Mouse (Mus musculus) heart, embryonic 11.5 days (tissue): Measurements from ENCODE around the gene Pbld2. TPM values are rescaled to one million over a fixed set of nuclear protein-coding genes. Genes with fewer than 3 reads are reported as not detected.

Source experiments
- ATAC-seq: fragments of 200-750 bp; cut with Nextera tagmentation; replicated peaks from 2 replicates; pipeline ENCODE4 v1.8.0; 2017; ENCODE audit warnings: moderate library complexity; ENCODE audit not compliant: insufficient number of reproducible peaks, low FRiP score, low TSS enrichment
- H3K27ac ChIP-seq: fragments of 300-500 bp; sonication (generic); 2 replicates; pipeline ENCODE4 v1.5.1; 2014; ENCODE audit warnings: mild to moderate bottlenecking, low read depth, low read length
- H3K27me3 ChIP-seq: fragments of 300-500 bp; sonication (generic); 2 replicates; pipeline ENCODE4 v1.6.1; 2014; ENCODE audit warnings: mild to moderate bottlenecking, low read length, mixed read lengths; ENCODE audit not compliant: control insufficient read depth, insufficient read depth
- H3K36me3 ChIP-seq: fragments of 300-500 bp; sonication (generic); 2 replicates; pipeline ENCODE4 v1.6.1; 2014; ENCODE audit warnings: mild to moderate bottlenecking, low read length, moderate library complexity, mixed read lengths; ENCODE audit not compliant: control insufficient read depth, insufficient read depth
- H3K4me1 ChIP-seq: fragments of 300-500 bp; sonication (generic); 2 replicates; pipeline ENCODE4 v1.6.1; 2014; ENCODE audit warnings: low read length; ENCODE audit not compliant: control insufficient read depth, insufficient read depth
- H3K4me2 ChIP-seq: fragments of 300-500 bp; sonication (generic); 2 replicates; pipeline ENCODE4 v1.6.1; 2014; ENCODE audit warnings: mild to moderate bottlenecking, moderate library complexity
- H3K4me3 ChIP-seq: fragments of 300-500 bp; sonication (generic); 2 replicates; pipeline ENCODE4 v1.5.1; 2014; ENCODE audit warnings: low read depth, low read length
- H3K9ac ChIP-seq: fragments of 300-500 bp; sonication (generic); 2 replicates; pipeline ENCODE4 v1.6.1; 2014; ENCODE audit warnings: mild to moderate bottlenecking, low read depth, low read length, moderate library complexity
- H3K9me3 ChIP-seq: fragments of 300-500 bp; sonication (generic); replicated peaks from 2 replicates; pipeline ENCODE4 v1.6.1; 2016; ENCODE audit warnings: low read length; ENCODE audit not compliant: control insufficient read depth
- WGBS: fragments of 180-500 bp; shearing (Covaris S2); extraction: QIAGEN DNeasy Blood & Tissue Kit; methylation state at CpG from one replicate; pipeline ENCODE4 v1.1.7; 2014; ENCODE audit not compliant: insufficient replicate concordance; 5-methylcytosine and 5-hydroxymethylcytosine counted together
- polyA plus RNA-seq: library from polyadenylated mRNA; unstranded; fragments of >200 nt; fragmentation: Nextera tagmentation; extraction: Ambion mirVana; gene quantifications from 2 replicates; pipeline ENCODE4 v1.2.1, GENCODE M21; 2014

Pbld2 gene
- polyA plus RNA-seq, 1 experiment from 2014 or later, result 0.67 TPM

DNA sequence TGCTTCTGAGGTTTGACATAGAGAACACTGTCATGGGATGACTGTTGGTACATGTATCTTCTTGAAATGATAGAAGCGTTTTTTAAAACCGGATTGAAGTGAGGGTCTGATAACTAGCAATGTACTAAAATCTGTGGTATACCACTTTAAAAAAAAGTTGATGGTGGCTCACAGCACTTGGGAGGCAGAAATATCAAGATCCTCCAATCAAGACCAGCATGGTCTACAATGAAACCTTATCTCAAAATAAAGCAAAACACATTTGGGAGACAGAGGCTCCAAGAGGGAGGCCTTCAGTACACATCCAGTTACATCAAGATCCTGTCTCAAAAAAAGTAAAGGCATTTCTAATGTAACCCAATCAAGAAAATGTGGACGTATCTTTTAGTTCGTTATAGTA is 2.4 kb upstream of the Pbld2 start:
- 0 out of 2 replicates have a peak, but pooled peaks cover 2% of the 10 kb centered on the region for H3K36me3 ChIP-seq
- H3K27me3 ChIP-seq, result no peaks in the 10 kb centered on the region
- peaks cover 13% of the 10 kb centered on the region for H3K4me1 ChIP-seq
- H3K9me3 ChIP-seq, result no peaks in the 10 kb centered on the region
- H3K9ac ChIP-seq, result peak overlapping the region; percentile 54; the same call in 1 of the 2 replicates
- H3K4me3 ChIP-seq, result peak overlapping the region; percentile 98
- 53% methylated on average over 4 of the region's 4 CpGs for whole genome bisulfite sequencing
- no peak overlapping the region for H3K27ac ChIP-seq
- ATAC-seq, result no peak
- peak overlapping the region; percentile 55 for H3K4me2 ChIP-seq

DNA sequence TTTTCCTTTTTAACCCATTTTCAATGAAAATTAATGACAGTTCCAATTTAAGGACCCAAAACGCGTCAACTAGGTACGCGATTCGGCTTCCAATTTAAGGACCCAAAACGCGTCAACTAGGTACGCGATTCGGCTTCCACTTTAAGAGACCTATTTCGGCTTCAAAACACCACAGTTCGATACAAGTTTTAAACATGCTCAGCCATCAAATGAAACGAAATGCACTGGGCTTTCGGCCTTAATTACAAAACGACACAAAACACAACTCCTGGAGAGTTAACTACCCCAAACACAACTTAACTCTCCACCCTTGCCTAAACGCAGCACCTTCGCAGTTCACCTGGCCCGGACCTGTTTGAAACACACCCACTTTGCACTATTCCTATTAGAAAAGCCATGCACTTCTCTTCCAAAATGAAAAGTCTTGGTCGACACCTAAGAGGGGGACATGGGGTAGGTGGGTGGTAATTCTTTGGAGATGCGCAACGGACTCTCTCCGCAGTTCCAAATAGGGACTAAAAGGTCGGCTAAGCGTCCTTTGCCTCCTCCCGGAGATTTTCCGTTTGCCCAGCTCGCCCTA is 1.5 kb upstream of the Pbld2 start:
- ATAC-seq, result no peak
- 0 out of 2 replicates have a peak, but pooled peaks cover 2% of the 10 kb centered on the region for H3K36me3 ChIP-seq
- peaks cover 13% of the 10 kb centered on the region for H3K4me1 ChIP-seq
- WGBS, result under 1% methylated on average over 27 of the region's 27 CpGs
- H3K9ac ChIP-seq, result peak overlapping the region; percentile 98
- peak overlapping the region; percentile 55 for H3K4me2 ChIP-seq
- peak overlapping the region; percentile 98 for H3K4me3 ChIP-seq
- peak overlapping the region; percentile 100 for H3K27ac ChIP-seq
- no peaks in the 10 kb centered on the region for H3K27me3 ChIP-seq
- H3K9me3 ChIP-seq, result no peaks in the 10 kb centered on the region

- Histone ChIP-seq H3K4me3 (peak overlapping the region; percentile 98), H3K9ac (peak overlapping the region; percentile 98), H3K27ac (peak overlapping the region; percentile 100), H3K9me3 (no peaks in the 10 kb centered on the region), H3K36me3 (no peaks in the 10 kb centered on the region), H3K4me2 (peak overlapping the region; percentile 55), H3K4me1 (peaks cover 13% of the 10 kb centered on the region), H3K27me3 (no peaks in the 10 kb centered on the region)
- under 1% methylated on average over 59 of the region's 68 CpGs for WGBS
- ATAC-seq, result peak; percentile 57
Measured at GRCm38 (mm10) chr10:63023121-63023748, 880 bp upstream of the Pbld2 start.

DNA sequence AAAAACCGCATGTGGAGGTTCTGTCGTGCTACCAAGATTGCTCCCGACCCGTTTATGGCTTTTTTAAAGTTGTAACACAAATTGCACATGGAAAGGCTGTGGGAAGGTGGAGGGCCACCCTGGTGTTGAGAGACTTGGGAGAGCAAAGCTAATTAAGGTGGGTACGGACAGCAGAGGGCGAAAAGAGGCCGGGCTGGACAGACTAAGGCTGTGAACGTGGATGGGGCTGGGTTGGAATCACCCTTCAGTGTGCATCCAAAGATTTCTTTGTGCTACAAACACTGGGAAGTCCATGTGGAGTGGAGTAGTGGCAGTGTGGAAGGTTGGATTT is 430 bp downstream of the Pbld2 start:
- H3K9ac ChIP-seq, result peak overlapping the region; percentile 83
- H3K27me3 ChIP-seq, result no peaks in the 10 kb centered on the region
- WGBS, result 0% methylated on average over 8 of the region's 8 CpGs
- H3K4me1 ChIP-seq, result peaks cover 13% of the 10 kb centered on the region
- no peaks in the 10 kb centered on the region for H3K36me3 ChIP-seq
- peak overlapping the region; percentile 100 for H3K27ac ChIP-seq
- H3K4me3 ChIP-seq, result peak overlapping the region; percentile 98
- H3K9me3 ChIP-seq, result no peaks in the 10 kb centered on the region
- peak overlapping the region; percentile 70 for H3K4me2 ChIP-seq
- peak; percentile 66; the same call in 1 of the 2 replicates for ATAC-seq

DNA sequence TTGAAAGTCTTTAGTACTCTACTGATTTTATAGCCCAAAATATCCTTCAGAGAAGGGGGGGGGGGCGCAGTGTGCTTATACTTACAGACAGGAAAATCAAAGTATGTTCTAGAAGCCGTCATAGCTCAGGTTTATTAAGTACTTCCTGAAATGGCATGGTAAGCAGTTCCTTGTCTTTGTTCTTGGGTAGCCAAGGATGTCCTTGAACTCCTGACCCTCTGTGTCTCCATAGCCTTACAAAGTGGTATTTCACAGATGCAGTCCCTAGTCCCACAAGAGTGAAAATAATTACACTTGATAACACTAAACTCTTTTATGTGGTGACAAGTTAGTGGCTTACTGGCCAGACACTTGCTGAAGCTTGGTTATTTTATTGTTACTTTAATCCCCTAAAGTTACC is 901 bp downstream of the Pbld2 start:
- Histone ChIP-seq H3K36me3 (no peaks in the 10 kb centered on the region), H3K27ac (peak overlapping the region; percentile 100), H3K4me1 (peaks cover 13% of the 10 kb centered on the region), H3K9me3 (no peaks in the 10 kb centered on the region), H3K9ac (no peak overlapping the region; the same call in 1 of the 2 replicates), H3K4me2 (peak overlapping the region; percentile 70), H3K27me3 (no peaks in the 10 kb centered on the region), H3K4me3 (peak overlapping the region; percentile 98; the same call in 1 of the 2 replicates)
- ATAC-seq, result no peak
- 47% methylated on average over 2 of the region's 2 CpGs for WGBS

DNA sequence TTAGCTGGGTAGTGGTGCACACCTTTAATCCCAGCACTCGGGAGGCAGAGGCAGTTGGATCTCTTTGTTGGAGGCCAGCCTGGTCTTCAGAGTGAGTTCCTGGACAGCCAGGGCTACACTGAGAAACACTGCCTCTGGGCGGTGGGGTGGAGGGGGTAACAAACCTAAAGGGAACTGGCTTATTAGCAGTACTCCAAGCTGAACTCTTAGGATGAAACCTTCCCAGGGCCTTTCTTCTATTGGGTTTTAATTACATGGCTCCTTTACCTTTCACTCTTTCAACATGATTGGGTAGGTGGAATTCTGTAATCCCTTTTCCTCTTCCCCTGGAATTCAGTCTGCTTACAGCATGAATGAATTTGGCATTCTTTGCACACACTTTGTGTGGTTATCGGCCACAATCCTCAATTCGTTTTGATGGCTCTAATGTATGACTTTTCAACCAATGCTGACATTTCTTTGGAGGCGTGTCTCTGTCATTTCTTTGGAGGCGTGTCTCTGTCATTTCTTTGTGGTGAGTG is 1.4 kb downstream of the Pbld2 start:
- no peak overlapping the region for H3K4me3 ChIP-seq
- no peak for ATAC-seq
- 74% methylated on average over 6 of the region's 6 CpGs for WGBS
- H3K27me3 ChIP-seq, result no peaks in the 10 kb centered on the region
- H3K9me3 ChIP-seq, result no peaks in the 10 kb centered on the region
- H3K36me3 ChIP-seq, result no peaks in the 10 kb centered on the region
- H3K27ac ChIP-seq, result no peak overlapping the region
- no peak overlapping the region for H3K9ac ChIP-seq
- H3K4me1 ChIP-seq, result peaks cover 13% of the 10 kb centered on the region
- no peak overlapping the region for H3K4me2 ChIP-seq

GRCm38 (mm10) chr10:63026156-63026794 is 2.2 kb downstream of the Pbld2 start:
- Histone ChIP-seq H3K36me3 (no peaks in the 10 kb centered on the region), H3K4me1 (peaks cover 8% of the 10 kb centered on the region), H3K9me3 (no peaks in the 10 kb centered on the region), H3K4me3 (no peak overlapping the region), H3K9ac (no peak overlapping the region), H3K4me2 (no peak overlapping the region), H3K27me3 (no peaks in the 10 kb centered on the region), H3K27ac (no peak overlapping the region)
- ATAC-seq, result no peak
- 58% methylated on average over 8 of the region's 8 CpGs for WGBS

GRCm38 (mm10) chr10:63026795-63027160 is 2.7 kb downstream of the Pbld2 start:
- H3K4me2 ChIP-seq, result no peak overlapping the region
- WGBS, result 87% methylated on average over 6 of the region's 6 CpGs
- no peak overlapping the region for H3K4me3 ChIP-seq

More at GRCm38 (mm10) chr10:63026795-63027160, 2.7 kb downstream of the Pbld2 start:
- Histone ChIP-seq H3K9ac (no peak overlapping the region), H3K36me3 (no peaks in the 10 kb centered on the region), H3K27ac (no peak overlapping the region), H3K9me3 (no peaks in the 10 kb centered on the region), H3K27me3 (no peaks in the 10 kb centered on the region), H3K4me1 (peaks cover 3% of the 10 kb centered on the region; the same call in 1 of the 2 replicates)
- ATAC-seq, result no peak
